Mouse (Mus musculus) midbrain, embryonic 12.5 days (tissue): Measurements from ENCODE around the gene Nelfa. TPM values are rescaled to one million over a fixed set of nuclear protein-coding genes. Genes with fewer than 3 reads are reported as not detected.

Experiments
- ATAC-seq: fragments of 200-750 bp; cut with Nextera tagmentation; 2 replicates; pipeline ENCODE4 v1.8.0; 2017; ENCODE audit warnings: low read depth, moderate TSS enrichment, moderate library complexity; ENCODE audit not compliant: low FRiP score
- H3K27ac ChIP-seq: fragments of 300-500 bp; sonication (generic); replicated peaks from 2 replicates; pipeline ENCODE4 v1.5.1; 2016; ENCODE audit warnings: mild to moderate bottlenecking
- H3K27me3 ChIP-seq: fragments of 300-500 bp; sonication (generic); 2 replicates; pipeline ENCODE4 v1.6.1; 2016; ENCODE audit warnings: mild to moderate bottlenecking
- H3K36me3 ChIP-seq: fragments of 300-500 bp; sonication (generic); 2 replicates; pipeline ENCODE4 v1.6.1; 2016
- H3K4me1 ChIP-seq: fragments of 300-500 bp; sonication (generic); 2 replicates; pipeline ENCODE4 v1.6.1; 2016
- H3K4me2 ChIP-seq: fragments of 300-500 bp; sonication (generic); replicated peaks from 2 replicates; pipeline ENCODE4 v1.6.1; 2016; ENCODE audit warnings: mild to moderate bottlenecking, moderate library complexity
- H3K4me3 ChIP-seq: fragments of 300-500 bp; sonication (generic); 2 replicates; pipeline ENCODE4 v1.5.1; 2016; ENCODE audit warnings: mild to moderate bottlenecking
- H3K9ac ChIP-seq: fragments of 300-500 bp; sonication (generic); replicated peaks from 2 replicates; pipeline ENCODE4 v1.6.1; 2016; ENCODE audit warnings: mild to moderate bottlenecking, moderate library complexity
- H3K9me3 ChIP-seq: fragments of 300-500 bp; sonication (generic); 2 replicates; pipeline ENCODE4 v1.6.1; 2016; ENCODE audit warnings: mild to moderate bottlenecking
- WGBS: fragments of 180-500 bp; shearing (Covaris S2); methylation state at CpG from one replicate; pipeline ENCODE4 v1.1.7; 2016; 5-methylcytosine and 5-hydroxymethylcytosine counted together
- polyA plus RNA-seq: library from polyadenylated mRNA; unstranded; fragments of >200 nt; fragmentation: Nextera tagmentation; extraction: Ambion mirVana; gene quantifications from 2 replicates; pipeline ENCODE4 v1.2.1, GENCODE M21; 2016

Gene Nelfa
- polyA plus RNA-seq, 1 experiment from 2014 or later: 63.3 TPM

- Histone ChIP-seq H3K27ac (no peak overlapping the region), H3K4me1 (peaks cover 28% of the 10 kb centered on the region), H3K4me2 (no peak overlapping the region), H3K9ac (no peak overlapping the region), H3K27me3 (no peaks in the 10 kb centered on the region), H3K9me3 (peaks cover 27% of the 10 kb centered on the region), H3K4me3 (no peak overlapping the region), H3K36me3 (0 out of 2 replicates have a peak, but pooled peaks cover 8% of the 10 kb centered on the region)
- WGBS: 98% methylated on average over 3 of the region's 3 CpGs
- no peak for ATAC-seq
Measured at GRCm38 (mm10) chr5:33938448-33938847, 2.2 kb upstream of the Nelfa start.

GRCm38 (mm10) chr5:33937230-33937629 lies 1.0 kb upstream of the Nelfa start:
- H3K36me3 ChIP-seq: 0 out of 2 replicates have a peak, but pooled peaks cover 8% of the 10 kb centered on the region
- peak overlapping the region; percentile 63; the same call in 1 of the 2 replicates for H3K9ac ChIP-seq
- H3K27ac ChIP-seq: no peak overlapping the region
- peak overlapping the region; percentile 68 for H3K4me2 ChIP-seq
- H3K9me3 ChIP-seq: peaks cover 19% of the 10 kb centered on the region
- WGBS: 90% methylated on average over 2 of the region's 2 CpGs
- H3K4me3 ChIP-seq: peak overlapping the region; percentile 87
- H3K4me1 ChIP-seq: peaks cover 28% of the 10 kb centered on the region
- no peak for ATAC-seq
- H3K27me3 ChIP-seq: no peaks in the 10 kb centered on the region

- H3K4me2 ChIP-seq: peak overlapping the region; percentile 54
- under 1% methylated on average over 30 of the region's 39 CpGs for WGBS
- H3K9me3 ChIP-seq: 0 out of 2 replicates have a peak, but pooled peaks cover 7% of the 10 kb centered on the region
- H3K27ac ChIP-seq: peak overlapping the region; percentile 92
- H3K4me1 ChIP-seq: peaks cover 28% of the 10 kb centered on the region
- no peaks in the 10 kb centered on the region for H3K27me3 ChIP-seq
- H3K9ac ChIP-seq: peak overlapping the region; percentile 89
- peaks cover 13% of the 10 kb centered on the region; the same call in 1 of the 2 replicates for H3K36me3 ChIP-seq
- peak overlapping the region; percentile 87 for H3K4me3 ChIP-seq
- no peak; the same call in 1 of the 2 replicates for ATAC-seq
Measured at GRCm38 (mm10) chr5:33935700-33936111, 507 bp downstream of the Nelfa start.

GRCm38 (mm10) chr5:33934877-33935276 lies 1.3 kb downstream of the Nelfa start:
- WGBS: 87% methylated on average over 7 of the region's 7 CpGs
- Histone ChIP-seq H3K9ac (no peak overlapping the region), H3K4me2 (peak overlapping the region; percentile 54), H3K4me1 (peaks cover 28% of the 10 kb centered on the region), H3K27me3 (no peaks in the 10 kb centered on the region), H3K27ac (no peak overlapping the region), H3K9me3 (0 out of 2 replicates have a peak, but pooled peaks cover 3% of the 10 kb centered on the region), H3K36me3 (peaks cover 15% of the 10 kb centered on the region), H3K4me3 (peak overlapping the region; percentile 87)
- no peak for ATAC-seq

- no peak for ATAC-seq
- Histone ChIP-seq H3K27ac (no peak overlapping the region), H3K9me3 (0 out of 2 replicates have a peak, but pooled peaks cover 5% of the 10 kb centered on the region), H3K27me3 (no peaks in the 10 kb centered on the region), H3K36me3 (peaks cover 20% of the 10 kb centered on the region), H3K4me1 (peaks cover 28% of the 10 kb centered on the region), H3K4me3 (0 out of 2 replicates have a peak overlapping the region, but pooled peaks have one; percentile 2), H3K4me2 (peak overlapping the region; percentile 54), H3K9ac (no peak overlapping the region)
- WGBS: 79% methylated on average over 2 of the region's 2 CpGs
Measured at GRCm38 (mm10) chr5:33934081-33934480, 2.1 kb downstream of the Nelfa start.

GRCm38 (mm10) chr5:33932413-33932812 lies 3.8 kb downstream of the Nelfa start:
- no peak for ATAC-seq
- Histone ChIP-seq H3K9ac (no peak overlapping the region), H3K9me3 (0 out of 2 replicates have a peak, but pooled peaks cover 5% of the 10 kb centered on the region), H3K27ac (no peak overlapping the region), H3K4me1 (peaks cover 28% of the 10 kb centered on the region), H3K4me2 (no peak overlapping the region), H3K4me3 (no peak overlapping the region), H3K27me3 (no peaks in the 10 kb centered on the region), H3K36me3 (peaks cover 34% of the 10 kb centered on the region)
- 74% methylated on average over 2 of the region's 2 CpGs for WGBS

GRCm38 (mm10) chr5:33926170-33926569 lies 10.0 kb downstream of the Nelfa start:
- Histone ChIP-seq H3K27me3 (no peaks in the 10 kb centered on the region), H3K4me2 (no peak overlapping the region), H3K4me1 (no peaks in the 10 kb centered on the region), H3K36me3 (peaks cover 56% of the 10 kb centered on the region), H3K9ac (no peak overlapping the region), H3K27ac (no peak overlapping the region), H3K4me3 (no peak overlapping the region), H3K9me3 (0 out of 2 replicates have a peak, but pooled peaks cover 5% of the 10 kb centered on the region)
- ATAC-seq: no peak

GRCm38 (mm10) chr5:33922566-33922965 lies 13.6 kb downstream of the Nelfa start:
- Histone ChIP-seq H3K27me3 (no peaks in the 10 kb centered on the region), H3K4me3 (no peak overlapping the region), H3K4me2 (no peak overlapping the region), H3K4me1 (no peaks in the 10 kb centered on the region), H3K9ac (no peak overlapping the region), H3K9me3 (no peaks in the 10 kb centered on the region), H3K36me3 (peaks cover 54% of the 10 kb centered on the region), H3K27ac (no peak overlapping the region)
- no peak for ATAC-seq
- 50% methylated on average over 2 of the region's 2 CpGs for whole genome bisulfite sequencing

GRCm38 (mm10) chr5:33921486-33922235 lies 14.6 kb downstream of the Nelfa start:
- Histone ChIP-seq H3K36me3 (peaks cover 50% of the 10 kb centered on the region), H3K27me3 (no peaks in the 10 kb centered on the region), H3K9ac (no peak overlapping the region), H3K9me3 (no peaks in the 10 kb centered on the region), H3K27ac (no peak overlapping the region), H3K4me3 (no peak overlapping the region), H3K4me2 (no peak overlapping the region), H3K4me1 (no peaks in the 10 kb centered on the region)
- no peak for ATAC-seq
- 89% methylated on average over 7 of the region's 7 CpGs for WGBS

GRCm38 (mm10) chr5:33920924-33921323 lies 15.3 kb downstream of the Nelfa start:
- H3K4me1 ChIP-seq: no peaks in the 10 kb centered on the region
- 89% methylated on average over 4 of the region's 4 CpGs for WGBS
- H3K9ac ChIP-seq: no peak overlapping the region
- peaks cover 50% of the 10 kb centered on the region for H3K36me3 ChIP-seq
- H3K4me2 ChIP-seq: no peak overlapping the region
- no peaks in the 10 kb centered on the region for H3K9me3 ChIP-seq
- H3K27ac ChIP-seq: no peak overlapping the region
- no peak for ATAC-seq
- H3K27me3 ChIP-seq: no peaks in the 10 kb centered on the region
- H3K4me3 ChIP-seq: no peak overlapping the region

GRCm38 (mm10) chr5:33920037-33920436 lies 16.2 kb downstream of the Nelfa start:
- no peak for ATAC-seq
- WGBS: 95% methylated on average over 2 of the region's 2 CpGs
- H3K27me3 ChIP-seq: no peaks in the 10 kb centered on the region
- no peak overlapping the region for H3K9ac ChIP-seq
- no peaks in the 10 kb centered on the region for H3K4me1 ChIP-seq
- H3K36me3 ChIP-seq: peaks cover 56% of the 10 kb centered on the region
- H3K9me3 ChIP-seq: no peaks in the 10 kb centered on the region
- no peak overlapping the region for H3K27ac ChIP-seq
- no peak overlapping the region for H3K4me2 ChIP-seq
- H3K4me3 ChIP-seq: no peak overlapping the region

- ATAC-seq: no peak
- Histone ChIP-seq H3K4me1 (no peaks in the 10 kb centered on the region), H3K9me3 (no peaks in the 10 kb centered on the region), H3K27ac (no peak overlapping the region), H3K27me3 (no peaks in the 10 kb centered on the region), H3K4me2 (no peak overlapping the region), H3K4me3 (no peak overlapping the region), H3K9ac (no peak overlapping the region), H3K36me3 (peaks cover 56% of the 10 kb centered on the region)
- WGBS: 83% methylated on average over 1 of the region's 1 CpGs
Measured at GRCm38 (mm10) chr5:33919466-33919865, 16.7 kb downstream of the Nelfa start.
